Comparison of ENCODE assay signal across 7 mouse cellular contexts in genomic region chr7:35235308-35235707, GRCm38 (mm10). TPM values are rescaled to one million over a fixed set of nuclear protein-coding genes. Genes with fewer than 3 reads are reported as not detected.
DNase-seq lines count a peak whose midpoint lies in the region; ATAC-seq lines count a peak whose summit lies in the region.

No protein-coding gene starts in this region.

- 16% methylated on average over 9 of the region's 9 CpGs for WGBS in forebrain, embryonic 15.5 days
- 17% methylated on average over 9 of the region's 9 CpGs for WGBS in hindbrain, embryonic 12.5 days
- WGBS in lung, embryonic 15.5 days, result 17% methylated on average over 9 of the region's 9 CpGs

- peak; percentile 77 for DNase-seq in Muller cell, postnatal 12 days (ENCODE audit: inconsistent ontology term)
- peak; percentile 66 for DNase-seq in c-Kit-positive CD71-positive TER-119-positive erythroid progenitor cells, embryonic 14.5 days (ENCODE audit: low spot score)
- DNase-seq in layer of hippocampus, adult 9-11 months, result peak; percentile 89
- peak; percentile 90 for DNase-seq in retina, postnatal 1 day

- peaks cover 16% of the 10 kb centered on the region; the same call in 1 of the 2 replicates for H3K4me1 ChIP-seq in forebrain, embryonic 15.5 days
- peaks cover 6% of the 10 kb centered on the region for H3K4me1 ChIP-seq in hindbrain, embryonic 12.5 days
- H3K4me1 ChIP-seq in lung, embryonic 15.5 days, result no peaks in the 10 kb centered on the region

- H3K9ac ChIP-seq in forebrain, embryonic 15.5 days (replicated peaks), result peak overlapping the region; percentile 44; the same call in 1 of the 2 replicates
- H3K9ac ChIP-seq in hindbrain, embryonic 12.5 days, result peak overlapping the region; percentile 53
- no peak overlapping the region for H3K9ac ChIP-seq in lung, embryonic 15.5 days

- H3K27ac ChIP-seq in forebrain, embryonic 15.5 days (replicated peaks), result peak overlapping the region; percentile 95
- H3K27ac ChIP-seq in hindbrain, embryonic 12.5 days, result peak overlapping the region; percentile 87
- peak overlapping the region; percentile 96 for H3K27ac ChIP-seq in lung, embryonic 15.5 days

- peak overlapping the region; percentile 54 for H3K4me2 ChIP-seq in forebrain, embryonic 15.5 days (replicated peaks)
- peak overlapping the region; percentile 60 for H3K4me2 ChIP-seq in hindbrain, embryonic 12.5 days (replicated peaks)
- H3K4me2 ChIP-seq in lung, embryonic 15.5 days, result peak overlapping the region; percentile 57

- H3K27me3 ChIP-seq in forebrain, embryonic 15.5 days, result no peaks in the 10 kb centered on the region
- H3K27me3 ChIP-seq in hindbrain, embryonic 12.5 days, result no peaks in the 10 kb centered on the region
- H3K27me3 ChIP-seq in lung, embryonic 15.5 days, result no peaks in the 10 kb centered on the region

- peak overlapping the region; percentile 59 for H3K4me3 ChIP-seq in forebrain, embryonic 15.5 days
- peak overlapping the region; percentile 56 for H3K4me3 ChIP-seq in hindbrain, embryonic 12.5 days
- peak overlapping the region; percentile 68 for H3K4me3 ChIP-seq in lung, embryonic 15.5 days

- ATAC-seq in forebrain, embryonic 15.5 days (replicated peaks), result peak; percentile 80
- ATAC-seq in hindbrain, embryonic 12.5 days (ENCODE audit: low FRiP score), result peak; percentile 81
- ATAC-seq in lung, embryonic 15.5 days (ENCODE audit: borderline replicate concordance, extremely low read depth, low FRiP score, low TSS enrichment), result peak; percentile 73; the same call in 1 of the 2 replicates

- H3K36me3 ChIP-seq in forebrain, embryonic 15.5 days, result no peaks in the 10 kb centered on the region
- H3K36me3 ChIP-seq in hindbrain, embryonic 12.5 days, result no peaks in the 10 kb centered on the region
- H3K36me3 ChIP-seq in lung, embryonic 15.5 days, result no peaks in the 10 kb centered on the region

- H3K9me3 ChIP-seq in forebrain, embryonic 15.5 days, result no peaks in the 10 kb centered on the region
- H3K9me3 ChIP-seq in hindbrain, embryonic 12.5 days (replicated peaks), result peaks cover 3% of the 10 kb centered on the region; the same call in 1 of the 2 replicates
- no peaks in the 10 kb centered on the region for H3K9me3 ChIP-seq in lung, embryonic 15.5 days

RNA-seq across cellular contexts. Expression of gene Lrp3, which starts 20.0 kb away (rescaled TPM):
- 25.3 and 26.4 TPM in 2 replicates for polyA plus RNA-seq in forebrain, embryonic 15.5 days (2015; fragmentation: Nextera tagmentation; extraction: Ambion mirVana)
- polyA plus RNA-seq in hindbrain, embryonic 12.5 days (2016; fragmentation: Nextera tagmentation; extraction: Ambion mirVana), result 17.9 and 19.3 TPM in 2 replicates
- 7.7 and 7.9 TPM in 2 replicates for polyA plus RNA-seq in lung, embryonic 15.5 days (2015; fragmentation: Nextera tagmentation; extraction: Ambion mirVana)

RNA-seq across cellular contexts. Expression of gene Slc7a10, which starts 49.1 kb away (rescaled TPM):
- 5.3 and 6.2 TPM in 2 replicates for polyA plus RNA-seq in forebrain, embryonic 15.5 days (2015; fragmentation: Nextera tagmentation; extraction: Ambion mirVana)
- polyA plus RNA-seq in hindbrain, embryonic 12.5 days (2016; fragmentation: Nextera tagmentation; extraction: Ambion mirVana), result 1.9 and 2.1 TPM in 2 replicates
- 2.3 and 3.4 TPM in 2 replicates for polyA plus RNA-seq in lung, embryonic 15.5 days (2015; fragmentation: Nextera tagmentation; extraction: Ambion mirVana)

Comparison
In these comparisons a context has a peak if more than half of its experiments do, and no peak if none do; other contexts are left out.
1. Peak in every context shown above with its lines: DNase-seq, ATAC-seq, H3K4me3 ChIP-seq and H3K27ac ChIP-seq.